In the genomic region with DNA sequence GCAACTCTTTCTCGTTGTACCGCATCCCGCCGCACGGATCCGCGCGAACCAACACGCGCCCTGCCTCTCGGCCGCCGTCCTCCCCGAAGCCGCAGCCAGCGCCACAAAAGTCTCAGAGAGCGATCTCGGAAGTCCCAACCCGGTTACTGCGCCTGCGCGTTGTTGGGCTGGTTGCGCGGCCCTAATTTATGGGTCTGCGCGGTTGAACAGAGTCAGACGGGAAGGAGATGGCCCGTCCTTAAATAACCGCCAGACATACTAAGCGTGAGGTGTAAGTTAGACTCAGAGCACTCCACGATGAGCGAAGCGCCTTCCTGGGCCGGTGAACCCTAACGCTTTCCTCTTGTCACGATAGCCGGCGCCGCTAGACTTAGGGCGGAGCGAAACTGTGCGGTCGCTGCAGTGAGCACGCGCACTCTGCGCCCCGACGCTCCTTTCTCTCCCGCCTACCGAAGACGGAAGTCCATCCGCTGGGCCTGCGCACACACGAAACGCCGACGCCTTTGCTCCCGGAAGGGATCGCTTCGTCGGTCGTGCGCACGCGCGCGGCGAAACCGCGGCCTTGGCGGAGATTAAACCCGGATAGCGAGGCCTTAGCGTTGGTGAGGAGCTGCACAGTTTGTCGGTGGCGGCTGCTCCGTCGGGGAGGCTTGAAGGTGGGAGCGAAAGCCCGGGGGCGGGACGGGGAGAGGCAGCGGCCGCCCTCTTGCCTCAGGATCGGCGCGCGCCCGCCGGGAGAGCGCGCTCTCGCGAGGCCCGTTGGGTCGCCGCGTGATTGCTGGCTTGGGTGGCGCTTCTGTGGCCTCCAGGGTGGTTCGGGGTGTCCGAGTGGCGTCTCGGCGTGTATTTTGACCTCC, we compare ENCODE assay signal across 8 mouse cellular contexts. TPM values are rescaled to one million over a fixed set of nuclear protein-coding genes. Genes with fewer than 3 reads are reported as not detected.
DNase-seq lines count a peak whose midpoint lies in the region; ATAC-seq and TF ChIP-seq lines count a peak whose summit lies in the region.

Sf3a2 (plus strand) TSS at position 49 of the 857 bp plus-strand sequence.
Plekhj1 (minus strand) TSS at position 477 of the 857 bp plus-strand sequence.

- peak within 1 kb of the TSS; percentile 96 for H3K9ac ChIP-seq in heart, embryonic 12.5 days
- H3K9ac ChIP-seq in kidney, postnatal 0 days (ENCODE audit: low read depth, low read length), result peak within 1 kb of the TSS; percentile 97
- H3K9ac ChIP-seq in liver, embryonic 11.5 days (ENCODE audit: low read depth, low read length), result peak within 1 kb of the TSS; percentile 98
- peak within 1 kb of the TSS; percentile 98 for H3K9ac ChIP-seq in stomach, embryonic 14.5 days (replicated peaks; ENCODE audit: low read depth, low read length)

- no peaks in the 10 kb centered on the region for H3K9me3 ChIP-seq in heart, embryonic 12.5 days (replicated peaks)
- H3K9me3 ChIP-seq in kidney, postnatal 0 days (replicated peaks; ENCODE audit: low read length), result no peaks in the 10 kb centered on the region
- no peaks in the 10 kb centered on the region for H3K9me3 ChIP-seq in liver, embryonic 11.5 days (ENCODE audit: control insufficient read depth, low read length)
- H3K9me3 ChIP-seq in stomach, embryonic 14.5 days (ENCODE audit: control insufficient read depth, low read depth, low read length), result no peaks in the 10 kb centered on the region

- TF ChIP-seq CTCF in kidney, postnatal 0 days (IDR thresholded peaks at IDR 0.05; ENCODE audit: low read depth), result no peak

- H3K27me3 ChIP-seq in heart, embryonic 12.5 days (replicated peaks), result no peaks in the 10 kb centered on the region
- no peaks in the 10 kb centered on the region for H3K27me3 ChIP-seq in kidney, postnatal 0 days (ENCODE audit: insufficient read depth, low read length)
- no peaks in the 10 kb centered on the region for H3K27me3 ChIP-seq in liver, embryonic 11.5 days (replicated peaks; ENCODE audit: control insufficient read depth, insufficient read depth, low read length)
- no peaks in the 10 kb centered on the region for H3K27me3 ChIP-seq in stomach, embryonic 14.5 days (ENCODE audit: control insufficient read depth, insufficient read depth, low read length)

- ATAC-seq in erythroid progenitor cell, adult 5-6 weeks (replicated peaks; ENCODE audit: low FRiP score, poor library complexity, severe bottlenecking), result peak; percentile 91
- ATAC-seq in heart, embryonic 12.5 days (ENCODE audit: insufficient number of reproducible peaks, low FRiP score), result peak; percentile 90
- peak; percentile 85 for ATAC-seq in kidney, postnatal 0 days (replicated peaks; ENCODE audit: low FRiP score, low read depth)
- ATAC-seq in liver, embryonic 11.5 days (replicated peaks; ENCODE audit: low FRiP score), result peak; percentile 90
- peak; percentile 89 for ATAC-seq in stomach, embryonic 14.5 days (ENCODE audit: insufficient number of reproducible peaks, insufficient read depth, low FRiP score, low read depth)

- peak within 1 kb of the TSS; percentile 87 for H3K4me3 ChIP-seq in heart, embryonic 12.5 days
- peak within 1 kb of the TSS; percentile 89 for H3K4me3 ChIP-seq in kidney, postnatal 0 days (replicated peaks; ENCODE audit: low read depth, low read length)
- H3K4me3 ChIP-seq in liver, embryonic 11.5 days (ENCODE audit: low read depth, low read length), result peak within 1 kb of the TSS; percentile 89
- H3K4me3 ChIP-seq in stomach, embryonic 14.5 days (ENCODE audit: low read depth, low read length), result peak within 1 kb of the TSS; percentile 94

- H3K36me3 ChIP-seq in heart, embryonic 12.5 days, result peaks cover 66% of the 10 kb centered on the region
- H3K36me3 ChIP-seq in kidney, postnatal 0 days (ENCODE audit: insufficient read depth, low read length), result peaks cover 40% of the 10 kb centered on the region
- H3K36me3 ChIP-seq in liver, embryonic 11.5 days (ENCODE audit: control insufficient read depth, insufficient read depth, low read length), result peaks cover 52% of the 10 kb centered on the region
- peaks cover 51% of the 10 kb centered on the region for H3K36me3 ChIP-seq in stomach, embryonic 14.5 days (ENCODE audit: control insufficient read depth, insufficient read depth, low read length)

- H3K27ac ChIP-seq in heart, embryonic 12.5 days (ENCODE audit: poor library complexity, severe bottlenecking), result peak within 1 kb of the TSS; percentile 94
- peak within 1 kb of the TSS; percentile 98 for H3K27ac ChIP-seq in kidney, postnatal 0 days
- peak within 1 kb of the TSS; percentile 98 for H3K27ac ChIP-seq in liver, embryonic 11.5 days (ENCODE audit: low read depth, low read length)
- H3K27ac ChIP-seq in stomach, embryonic 14.5 days (ENCODE audit: low read length), result peak within 1 kb of the TSS; percentile 96

- peak within 1 kb of the TSS; percentile 93 for H3K4me2 ChIP-seq in heart, embryonic 12.5 days
- H3K4me2 ChIP-seq in kidney, postnatal 0 days (ENCODE audit: low read length), result peak within 1 kb of the TSS; percentile 92
- H3K4me2 ChIP-seq in liver, embryonic 11.5 days, result peak within 1 kb of the TSS; percentile 87
- H3K4me2 ChIP-seq in stomach, embryonic 14.5 days (replicated peaks; ENCODE audit: low read depth, low read length), result peak within 1 kb of the TSS; percentile 88

- peak; percentile 99 for DNase-seq in CD4-positive helper T cell, adult 2 months (ENCODE audit: low read depth, low spot score)
- peak; percentile 96 for DNase-seq in brain, embryonic 18.5 days (ENCODE audit: low read depth, low spot score)
- DNase-seq in kidney, postnatal 0 days (ENCODE audit: low spot score), result peak; percentile 99
- peak; percentile 95 for DNase-seq in liver, embryonic 11.5 days (ENCODE audit: low spot score)
- peak; percentile 99 for DNase-seq in naive thymus-derived CD4-positive, alpha-beta T cell, adult 2 months (ENCODE audit: low read depth)

- WGBS in heart, embryonic 12.5 days, result under 1% methylated on average over 101 of the region's 104 CpGs
- under 1% methylated on average over 102 of the region's 104 CpGs for WGBS in kidney, postnatal 0 days
- under 1% methylated on average over 104 of the region's 104 CpGs for WGBS in liver, embryonic 11.5 days
- WGBS in stomach, embryonic 14.5 days, result under 1% methylated on average over 104 of the region's 104 CpGs

- peaks cover 27% of the 10 kb centered on the region for H3K4me1 ChIP-seq in heart, embryonic 12.5 days (replicated peaks)
- H3K4me1 ChIP-seq in kidney, postnatal 0 days (replicated peaks; ENCODE audit: insufficient read depth, low read length), result peaks cover 5% of the 10 kb centered on the region
- H3K4me1 ChIP-seq in liver, embryonic 11.5 days (replicated peaks; ENCODE audit: control insufficient read depth, insufficient read depth, low read length), result peaks cover 19% of the 10 kb centered on the region
- peaks cover 21% of the 10 kb centered on the region for H3K4me1 ChIP-seq in stomach, embryonic 14.5 days (ENCODE audit: control insufficient read depth, insufficient read depth, low read length)

RNA-seq across cellular contexts. Expression of gene Sf3a2, which starts in this region (rescaled TPM):
- 34.2 and 48.6 TPM in 2 replicates for total RNA-seq in erythroid progenitor cell, adult 5-6 weeks (2015; ENCODE audit: low replicate concordance)
- total RNA-seq in erythroid progenitor cell, adult 5-6 weeks (2017; ENCODE audit: low replicate concordance), result 16.8 and 18.1 TPM in 2 replicates
- 51.2 and 58.3 TPM in 2 replicates for polyA plus RNA-seq in heart, embryonic 12.5 days (2016; fragmentation: Nextera tagmentation; extraction: Ambion mirVana)
- 57.1 and 61.9 TPM in 2 replicates for polyA plus RNA-seq in kidney, postnatal 0 days (2015; fragmentation: Nextera tagmentation; extraction: Ambion mirVana)
- polyA plus RNA-seq in liver, embryonic 11.5 days (2014; fragmentation: Nextera tagmentation; extraction: Ambion mirVana), result 116 and 121 TPM in 2 replicates
- polyA plus RNA-seq in stomach, embryonic 14.5 days (2014; fragmentation: Nextera tagmentation; extraction: Ambion mirVana), result 77.7 and 81.8 TPM in 2 replicates

RNA-seq across cellular contexts. Expression of gene Plekhj1, which starts in this region (rescaled TPM):
- 71.0 and 81.7 TPM in 2 replicates for total RNA-seq in erythroid progenitor cell, adult 5-6 weeks (2015; ENCODE audit: low replicate concordance)
- 18.9 and 38.1 TPM in 2 replicates for total RNA-seq in erythroid progenitor cell, adult 5-6 weeks (2017; ENCODE audit: low replicate concordance)
- 82.4 and 83.2 TPM in 2 replicates for polyA plus RNA-seq in heart, embryonic 12.5 days (2016; fragmentation: Nextera tagmentation; extraction: Ambion mirVana)
- polyA plus RNA-seq in kidney, postnatal 0 days (2015; fragmentation: Nextera tagmentation; extraction: Ambion mirVana), result 83.7 and 86.6 TPM in 2 replicates
- 178 and 188 TPM in 2 replicates for polyA plus RNA-seq in liver, embryonic 11.5 days (2014; fragmentation: Nextera tagmentation; extraction: Ambion mirVana)
- polyA plus RNA-seq in stomach, embryonic 14.5 days (2014; fragmentation: Nextera tagmentation; extraction: Ambion mirVana), result 110 and 116 TPM in 2 replicates

Comparison
In these comparisons a context has a peak if more than half of its experiments do, and no peak if none do; other contexts are left out.
1. Peak in every context shown above with its lines: DNase-seq, ATAC-seq, H3K4me3 ChIP-seq and H3K27ac ChIP-seq.